Mouse (Mus musculus) heart, embryonic 11.5 days (tissue): ENCODE data around the gene Homer3. TPM values are rescaled to one million over a fixed set of nuclear protein-coding genes. Genes with fewer than 3 reads are reported as not detected.

Experiments
- polyA plus RNA-seq: library from polyadenylated mRNA; unstranded; fragments of >200 nt; fragmentation: Nextera tagmentation; extraction: Ambion mirVana; gene quantifications from 2 replicates; pipeline ENCODE4 v1.2.1, GENCODE M21; 2014

Homer3 gene
- polyA plus RNA-seq, 1 experiment from 2014 or later: 25.5 TPM

Other genes starting within 250 kb of the Homer3 start
- gene Mau2, start 240.1 kb upstream of the Homer3 start, polyA plus RNA-seq: 35.5 and 38.1 TPM in 2 replicates
- 25.1 and 26.1 TPM in 2 replicates for gene Sugp1, start 240.0 kb upstream of the Homer3 start, polyA plus RNA-seq
- 1.6 and 2.1 TPM in 2 replicates for gene Tm6sf2, start 209.9 kb upstream of the Homer3 start, polyA plus RNA-seq
- 0.18 and 0.31 TPM in 2 replicates for gene Hapln4, start 199.4 kb upstream of the Homer3 start, polyA plus RNA-seq
- 0.11 and 0.16 TPM in 2 replicates for gene Ncan, start 162.0 kb upstream of the Homer3 start, polyA plus RNA-seq
- 17.0 and 23.4 TPM in 2 replicates for gene Nr2c2ap, start 151.5 kb upstream of the Homer3 start, polyA plus RNA-seq
- 13.2 and 15.1 TPM in 2 replicates for gene Rfxank, start 143.7 kb upstream of the Homer3 start, polyA plus RNA-seq
- gene Borcs8, start 143.3 kb upstream of the Homer3 start, polyA plus RNA-seq: 45.7 and 46.5 TPM in 2 replicates
- gene Mef2b, start 143.1 kb upstream of the Homer3 start, polyA plus RNA-seq: 0.21 and 0.39 TPM in 2 replicates
- 64.9 and 67.7 TPM in 2 replicates for gene Tmem161a, start 110.5 kb upstream of the Homer3 start, polyA plus RNA-seq
- gene Slc25a42, start 70.5 kb upstream of the Homer3 start, polyA plus RNA-seq: 4.8 and 5.2 TPM in 2 replicates
- 23.0 and 26.2 TPM in 2 replicates for gene Sugp2, start 48.6 kb upstream of the Homer3 start, polyA plus RNA-seq
- gene Armc6, start 48.4 kb upstream of the Homer3 start, polyA plus RNA-seq: 17.6 and 17.8 TPM in 2 replicates
- gene Ddx49, start 19.7 kb downstream of the Homer3 start, polyA plus RNA-seq: 36.4 and 37.6 TPM in 2 replicates
- gene Cope, start 19.7 kb downstream of the Homer3 start, polyA plus RNA-seq: 307 and 329 TPM in 2 replicates
- gene Cers1, start 32.9 kb downstream of the Homer3 start, polyA plus RNA-seq: 1.4 and 1.5 TPM in 2 replicates
- 1.7 and 1.9 TPM in 2 replicates for gene Gdf1, start 47.0 kb downstream of the Homer3 start, polyA plus RNA-seq
- gene Upf1, start 70.5 kb downstream of the Homer3 start, polyA plus RNA-seq: 14.0 and 17.2 TPM in 2 replicates
- 1.1 and 2.2 TPM in 2 replicates for gene Comp, start 90.7 kb downstream of the Homer3 start, polyA plus RNA-seq
- gene Crtc1, start 156.8 kb downstream of the Homer3 start, polyA plus RNA-seq: 11.6 and 13.5 TPM in 2 replicates
- gene Klhl26, start 194.1 kb downstream of the Homer3 start, polyA plus RNA-seq: 9.2 and 10.1 TPM in 2 replicates
- gene Tmem59l, start 204.5 kb downstream of the Homer3 start, polyA plus RNA-seq: 0.44 and 0.86 TPM in 2 replicates
- 0.80 and 3.8 TPM in 2 replicates for gene Crlf1, start 210.3 kb downstream of the Homer3 start, polyA plus RNA-seq
- 109 and 124 TPM in 2 replicates for gene Rex1bd, start 223.9 kb downstream of the Homer3 start, polyA plus RNA-seq
- 798 and 827 TPM in 2 replicates for gene Uba52, start 228.0 kb downstream of the Homer3 start, polyA plus RNA-seq
- 202 and 212 TPM in 2 replicates for gene Fkbp8, start 244.9 kb downstream of the Homer3 start, polyA plus RNA-seq
- 67.3 and 68.1 TPM in 2 replicates for gene Kxd1, start 245.1 kb downstream of the Homer3 start, polyA plus RNA-seq